In the genomic region with DNA sequence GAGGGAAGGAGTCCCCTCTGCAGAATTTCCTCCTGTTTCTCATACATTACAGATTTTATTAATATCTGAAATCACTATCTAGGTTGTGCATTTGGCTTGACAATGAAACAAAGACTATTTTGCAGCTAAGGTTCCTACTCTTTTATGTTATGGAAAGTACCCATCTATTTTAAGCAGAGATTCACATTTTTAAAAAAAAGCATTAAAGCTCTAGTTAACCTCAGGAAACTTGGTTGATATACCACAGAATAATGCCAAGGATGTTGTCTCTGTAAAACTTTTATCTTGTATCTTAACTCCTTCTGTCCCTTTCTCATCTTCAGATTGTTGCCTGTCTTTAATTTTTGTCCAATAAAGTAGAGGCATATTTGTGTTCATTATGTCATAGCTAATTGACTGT, we compare ENCODE assay signal across 29 mouse cellular contexts. TPM values are rescaled to one million over a fixed set of nuclear protein-coding genes. Genes with fewer than 3 reads are reported as not detected.
DNase-seq lines count a peak whose midpoint lies in the region; TF ChIP-seq lines count a peak whose summit lies in the region.
"Had no signal": no experiment of that assay in that cellular context is flagged by ENCODE, and none has a peak within 500 bp of the region (broad histone marks: within the 10 kb centered on the region; RNA-seq: fewer than 3 reads in every experiment).

No protein-coding gene starts in this region.

- DNase-seq in spleen, adult 2 months (ENCODE audit: low read depth in 1 of 2, low spot score in 2 of 2): no peak
- no peak for DNase-seq in spleen, adult 12 weeks (ENCODE audit: low spot score)
- peak; percentile 44 for DNase-seq in CD4-positive helper T cell, adult 2 months (ENCODE audit: low read depth, low spot score)
- peak; percentile 23 for DNase-seq in induced T-regulatory cell, adult 2 months (ENCODE audit: low read depth)
- peak; percentile 59 for DNase-seq in naive thymus-derived CD4-positive, alpha-beta T cell, adult 2 months (ENCODE audit: low read depth)
- no peak for DNase-seq in cerebellum, adult 2 months
- no peak for DNase-seq in right cerebral cortex, postnatal 25 days
- DNase-seq: adrenal gland, adult 8-10 months; adrenal gland, postnatal 14 days; adrenal gland, postnatal 36 days; B cell, adult 2 months; cerebellum, adult 11-12 months; cerebellum, adult 8-10 months; cerebellum, adult 9-11 months; cerebellum, postnatal 14 days; cerebellum, postnatal 36 days; embryo, embryonic 11 days; forebrain, postnatal 0 days had no signal

- no peaks in the 10 kb centered on the region for H3K27me3 ChIP-seq in spleen, adult 2 months (ENCODE audit: control insufficient read depth, insufficient read depth, low read length)
- no peaks in the 10 kb centered on the region for H3K27me3 ChIP-seq in cerebellum, adult 2 months (ENCODE audit: control insufficient read depth, insufficient read depth, low read length)
- H3K27me3 ChIP-seq: CH12.LX; embryonic facial prominence, embryonic 13.5 days; embryonic facial prominence, embryonic 15.5 days; forebrain, embryonic 12.5 days; forebrain, embryonic 15.5 days had no signal

- H3K27ac ChIP-seq in spleen, adult 2 months (ENCODE audit: insufficient read depth, low read length): peak overlapping the region; percentile 75
- H3K27ac ChIP-seq in cerebellum, adult 2 months (ENCODE audit: insufficient read depth, low read length): no peak overlapping the region
- H3K27ac ChIP-seq: embryonic facial prominence, embryonic 13.5 days; embryonic facial prominence, embryonic 15.5 days; forebrain, embryonic 10.5 days; forebrain, embryonic 12.5 days; forebrain, embryonic 15.5 days had no signal

- no peaks in the 10 kb centered on the region for H3K36me3 ChIP-seq in spleen, adult 2 months (ENCODE audit: control insufficient read depth, insufficient read depth, low read length)
- H3K36me3 ChIP-seq: embryonic facial prominence, embryonic 13.5 days; embryonic facial prominence, embryonic 15.5 days; forebrain, embryonic 10.5 days; forebrain, embryonic 12.5 days; forebrain, embryonic 15.5 days; G1E had no signal

- no peak overlapping the region for H3K4me3 ChIP-seq in spleen, adult 2 months (ENCODE audit: extremely low read depth, insufficient read depth, insufficient read length)
- H3K4me3 ChIP-seq in cerebellum, adult 2 months (replicated peaks; ENCODE audit: insufficient read depth, low read depth, low read length): no peak overlapping the region
- H3K4me3 ChIP-seq: embryonic facial prominence, embryonic 13.5 days; embryonic facial prominence, embryonic 15.5 days; erythroblast, embryonic 14.5 days; forebrain, embryonic 10.5 days; forebrain, embryonic 12.5 days; forebrain, embryonic 15.5 days had no signal

- no peak for TF ChIP-seq POLR2A in spleen, adult 2 months (IDR thresholded peaks at IDR 0.05; ENCODE audit: low read depth, low read length)
- TF ChIP-seq POLR2A in cerebellum, adult 2 months (IDR thresholded peaks at IDR 0.05; ENCODE audit: borderline replicate concordance, insufficient read depth, low read length): no peak

- no peak for TF ChIP-seq CTCF in spleen, adult 2 months (IDR thresholded peaks at IDR 0.05; ENCODE audit: extremely low read depth, insufficient read depth, insufficient read length, insufficient replicate concordance)
- TF ChIP-seq CTCF in cerebellum, adult 2 months (IDR thresholded peaks at IDR 0.05; ENCODE audit: borderline replicate concordance, insufficient read depth, low read depth, low read length): no peak

- peaks cover 11% of the 10 kb centered on the region for H3K4me1 ChIP-seq in spleen, adult 2 months (ENCODE audit: control insufficient read depth, insufficient read depth, insufficient read length)
- no peaks in the 10 kb centered on the region for H3K4me1 ChIP-seq in cerebellum, adult 2 months (ENCODE audit: control insufficient read depth, insufficient read depth, low read length)
- H3K4me1 ChIP-seq: embryonic facial prominence, embryonic 13.5 days; embryonic facial prominence, embryonic 15.5 days; forebrain, embryonic 10.5 days; forebrain, embryonic 12.5 days; forebrain, embryonic 15.5 days had no signal

RNA-seq across cellular contexts. Expression of gene Ms4a4c, which starts 8.8 kb away (rescaled TPM):
- 8.5 and 9.4 TPM in 2 replicates for polyA plus RNA-seq in spleen, adult 2 months (2012; rRNA removed)
- 0.18 TPM in 1 of 2 replicates, not detected in the other for polyA plus RNA-seq in cerebellum, adult 2 months (2012; rRNA removed)
- polyA plus RNA-seq: embryonic facial prominence, embryonic 11.5 days; erythroblast, embryonic 14.5 days; forebrain, embryonic 10.5 days; forebrain, embryonic 12.5 days; G1E; Patski had no signal

RNA-seq across cellular contexts. Expression of gene Ms4a4a, which starts 20.4 kb away (rescaled TPM):
- polyA plus RNA-seq in spleen, adult 2 months (2012; rRNA removed): 0.45 and 0.83 TPM in 2 replicates
- polyA plus RNA-seq in cerebellum, adult 2 months (2012; rRNA removed): 0.14 and 0.31 TPM in 2 replicates
- polyA plus RNA-seq: erythroblast, embryonic 14.5 days; G1E; Patski had no signal

RNA-seq across cellular contexts. Expression of gene Ms4a4b, which starts 47.6 kb away (rescaled TPM):
- polyA plus RNA-seq in spleen, adult 2 months (2012; rRNA removed): 44.9 and 62.0 TPM in 2 replicates
- 0.16 and 0.24 TPM in 2 replicates for polyA plus RNA-seq in cerebellum, adult 2 months (2012; rRNA removed)
- polyA plus RNA-seq: embryonic facial prominence, embryonic 11.5 days; embryonic facial prominence, embryonic 15.5 days; forebrain, embryonic 10.5 days; forebrain, embryonic 12.5 days; forebrain, embryonic 15.5 days; forebrain, postnatal 0 days; G1E had no signal

RNA-seq across cellular contexts. Expression of gene Ms4a7, which starts 59.8 kb away (rescaled TPM):
- 2.1 and 7.5 TPM in 2 replicates for polyA plus RNA-seq in spleen, adult 2 months (2012; rRNA removed)
- polyA plus RNA-seq in cerebellum, adult 2 months (2012; rRNA removed): 0.33 and 0.71 TPM in 2 replicates
- polyA plus RNA-seq: activated CD4-positive, CD25-positive, alpha-beta regulatory T cell, adult 4 months; erythroblast, embryonic 14.5 days; forebrain, embryonic 10.5 days; G1E had no signal

Comparison
In these comparisons a context has a peak if more than half of its experiments do, and no peak if none do; other contexts are left out.
1. DNase-seq: peak in CD4-positive helper T cell, adult 2 months (single experiment), induced T-regulatory cell, adult 2 months (single experiment) and naive thymus-derived CD4-positive, alpha-beta T cell, adult 2 months (single experiment); none in spleen, adult 2 months (0 of 2), spleen, adult 12 weeks (single experiment), cerebellum, adult 2 months (0 of 2) and right cerebral cortex, postnatal 25 days (single experiment).
2. RNA of gene Ms4a4b, which starts 47.6 kb away (polyA plus RNA-seq): 44.9 to 62.0 TPM in spleen, adult 2 months; 0.16 to 0.24 TPM in cerebellum, adult 2 months; every median in the first group is over 10 times any median in the second.